Mouse (Mus musculus) liver, embryonic 14.5 days (tissue): ENCODE measurements around the gene Gm20671. TPM values are rescaled to one million over a fixed set of nuclear protein-coding genes. Genes with fewer than 3 reads are reported as not detected.
"Not testable (repeated sequence)": the region's sequence is repeated elsewhere in the genome, so short reads cannot be mapped to it uniquely, and the experiment has no call there.

Source experiments
- ATAC-seq: fragments of 200-750 bp; cut with Nextera tagmentation; 2 replicates; pipeline ENCODE4 v1.8.0; 2017; ENCODE audit warnings: moderate number of reproducible peaks, mild to moderate bottlenecking, moderate library complexity; ENCODE audit not compliant: insufficient read depth
- DNase-seq, 3 experiments: peaks; one replicate each; pipeline ENCODE4 v3.0.0-alpha.2; 2012 to 2013; ENCODE audit warnings: low read depth in 3 of 3, low spot score in 3 of 3
- H3K27ac ChIP-seq: fragments of 300-500 bp; sonication (generic); 2 replicates; pipeline ENCODE4 v1.5.1; 2014; ENCODE audit warnings: moderate library complexity, mild to moderate bottlenecking, control low read depth, inconsistent platforms
- H3K27me3 ChIP-seq: fragments of 300-500 bp; sonication (generic); 2 replicates; pipeline ENCODE4 v1.6.1; 2014; ENCODE audit warnings: mild to moderate bottlenecking, low read length, moderate library complexity; ENCODE audit not compliant: control insufficient read depth, insufficient read depth
- H3K36me3 ChIP-seq: fragments of 300-500 bp; sonication (generic); replicated peaks from 2 replicates; pipeline ENCODE4 v1.6.1; 2014; ENCODE audit warnings: low read depth; ENCODE audit not compliant: control insufficient read depth, insufficient read depth
- H3K4me1 ChIP-seq, 2 experiments: fragments of 200-500 bp in 1 of 2; fragments of 300-500 bp in 1 of 2; sonication (generic) in 1 of 2; replicated peaks; 2 replicates each; pipeline ENCODE4 v1.6.1; 2012 to 2014; ENCODE audit warnings: antibody characterized with exemption in 1 of 2, inconsistent platforms in 1 of 2, low read length in 1 of 2; ENCODE audit not compliant: control insufficient read depth in 2 of 2, insufficient read depth in 2 of 2
- H3K4me2 ChIP-seq: fragments of 300-500 bp; sonication (generic); 2 replicates; pipeline ENCODE4 v1.6.1; 2014; ENCODE audit warnings: low read depth, mild to moderate bottlenecking, control low read depth, moderate library complexity
- H3K4me3 ChIP-seq, 2 experiments: fragments of 200-500 bp in 1 of 2; fragments of 300-500 bp in 1 of 2; sonication (generic) in 1 of 2; 2 replicates each; pipeline ENCODE4 v1.5.1; 2012 to 2014; ENCODE audit warnings: low read depth in 2 of 2, low read length in 2 of 2, mild to moderate bottlenecking in 2 of 2, control low read depth in 1 of 2, inconsistent platforms in 1 of 2, moderate library complexity in 1 of 2; ENCODE audit not compliant: insufficient read depth in 1 of 2
- H3K9ac ChIP-seq: fragments of 300-500 bp; sonication (generic); replicated peaks from 2 replicates; pipeline ENCODE4 v1.6.1; 2014; ENCODE audit warnings: mild to moderate bottlenecking, control low read depth, moderate library complexity
- H3K9me3 ChIP-seq: fragments of 300-500 bp; sonication (generic); 2 replicates; pipeline ENCODE4 v1.6.1; 2016; ENCODE audit warnings: low read length, mixed read lengths; ENCODE audit not compliant: control insufficient read depth
- CTCF ChIP-seq: IDR thresholded peaks from 2 replicates; pipeline ENCODE4 v1.5.1; 2016; ENCODE audit warnings: antibody characterized with exemption, low read depth, control low read depth
- EP300 ChIP-seq: IDR thresholded peaks from 2 replicates; pipeline ENCODE4 v1.6.1; 2016; ENCODE audit warnings: antibody characterized with exemption, low read depth
- WGBS: fragments of 180-500 bp; shearing (Covaris S2); extraction: QIAGEN DNeasy Blood & Tissue Kit; methylation state at CpG from one replicate; pipeline ENCODE4 v1.1.7; 2014; ENCODE audit not compliant: insufficient replicate concordance; 5-methylcytosine and 5-hydroxymethylcytosine counted together
- polyA plus RNA-seq, 2 experiments: library from polyadenylated mRNA; depleted of rRNA in 1 of 2; stranded (reverse) in 1 of 2; unstranded in 1 of 2; fragments of >200 nt; fragmentation: Nextera tagmentation in 1 of 2; extraction: Ambion mirVana in 1 of 2; gene quantifications; 2 replicates each; pipeline versions ENCODE4 v1.2.1 to v1.2.3; 2012 to 2014

The Gm20671 gene
- polyA plus RNA-seq, 2 experiments, result 0.56 TPM; not detected in 1

GRCm38 (mm10) chr5:32836976-32837375, 10.1 kb upstream of the Gm20671 start:
- H3K9ac ChIP-seq, result no peak overlapping the region
- H3K27ac ChIP-seq, result no peak overlapping the region
- 82% methylated on average over 5 of the region's 5 CpGs for WGBS
- no peak overlapping the region for H3K4me3 ChIP-seq
- no peaks in the 10 kb centered on the region for H3K27me3 ChIP-seq
- no peak overlapping the region for H3K4me2 ChIP-seq
- no peaks in the 10 kb centered on the region for H3K9me3 ChIP-seq
- peaks cover 64% of the 10 kb centered on the region for H3K36me3 ChIP-seq
- no peaks in the 10 kb centered on the region for H3K4me1 ChIP-seq
- ATAC-seq (no peak), DNase-seq (no peak)
- TF ChIP-seq CTCF, result no peak
- TF ChIP-seq EP300, result no peak

DNA sequence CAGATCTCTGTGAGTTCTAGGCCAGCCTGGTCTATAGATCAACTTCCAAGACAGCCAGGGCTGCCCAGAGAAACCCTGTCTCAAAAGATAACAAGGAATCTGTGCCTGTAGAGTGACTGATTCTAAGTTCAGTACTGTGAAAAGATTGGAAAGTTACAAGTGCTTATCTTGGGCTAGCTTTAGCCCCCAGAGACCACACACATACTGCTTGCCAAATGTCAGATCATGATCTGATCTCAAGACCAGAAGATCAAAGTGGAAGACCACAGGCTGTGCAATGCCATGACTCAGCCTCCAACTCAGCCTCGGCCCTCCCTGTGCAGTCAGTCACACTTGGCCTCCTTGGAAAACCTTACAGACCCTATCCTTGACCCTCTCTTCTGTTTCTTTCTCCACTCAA, 7.6 kb upstream of the Gm20671 start:
- DNase-seq, result no peak
- ATAC-seq, result no peak
- H3K27ac ChIP-seq, result no peak overlapping the region
- no peak overlapping the region for H3K9ac ChIP-seq
- H3K4me2 ChIP-seq, result no peak overlapping the region
- 47% methylated on average over 1 of the region's 1 CpGs for WGBS
- no peaks in the 10 kb centered on the region for H3K4me1 ChIP-seq
- no peaks in the 10 kb centered on the region for H3K27me3 ChIP-seq
- no peak overlapping the region for H3K4me3 ChIP-seq
- H3K36me3 ChIP-seq, result peaks cover 67% of the 10 kb centered on the region
- H3K9me3 ChIP-seq, result no peaks in the 10 kb centered on the region
- TF ChIP-seq CTCF (no peak), EP300 (no peak)

DNA sequence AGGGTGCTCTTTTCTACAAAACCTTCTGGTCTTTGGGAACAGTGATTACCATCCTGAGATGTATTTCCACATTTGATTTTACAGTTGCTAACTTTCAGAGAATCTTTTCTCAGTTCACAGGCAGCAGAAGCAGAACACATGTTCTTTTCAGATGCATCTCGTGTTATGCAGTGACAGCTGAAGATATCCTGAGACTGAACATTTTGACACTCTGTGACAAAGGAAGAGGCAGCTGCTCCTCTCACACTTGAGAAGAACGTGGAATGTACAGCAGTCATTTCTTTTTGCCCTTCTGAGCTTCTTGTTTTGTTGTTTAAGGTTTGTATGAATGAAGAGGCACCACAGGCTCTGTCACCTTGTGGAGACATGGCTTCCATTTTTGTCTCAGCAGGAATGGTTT, 3.1 kb upstream of the Gm20671 start:
- Histone ChIP-seq H3K4me3 (no peak overlapping the region), H3K27ac (no peak overlapping the region), H3K36me3 (peaks cover 68% of the 10 kb centered on the region), H3K27me3 (no peaks in the 10 kb centered on the region), H3K9me3 (no peaks in the 10 kb centered on the region), H3K4me2 (no peak overlapping the region), H3K4me1 (no peaks in the 10 kb centered on the region), H3K9ac (no peak overlapping the region)
- 68% methylated on average over 2 of the region's 2 CpGs for WGBS
- ATAC-seq, result no peak
- no peak for TF ChIP-seq EP300
- no peak for TF ChIP-seq CTCF
- DNase-seq, result no peak

- H3K9ac ChIP-seq, H3K4me3 ChIP-seq, H3K9me3 ChIP-seq, H3K4me2 ChIP-seq, ATAC-seq, H3K4me1 ChIP-seq, H3K27me3 ChIP-seq, H3K27ac ChIP-seq, DNase-seq: not testable (repeated sequence)
- peaks cover 59% of the 10 kb centered on the region for H3K36me3 ChIP-seq
- 86% methylated on average over 1 of the region's 1 CpGs for WGBS
These were observed 1.9 kb upstream of the Gm20671 start for GRCm38 (mm10) chr5:32828766-32829165.

DNA sequence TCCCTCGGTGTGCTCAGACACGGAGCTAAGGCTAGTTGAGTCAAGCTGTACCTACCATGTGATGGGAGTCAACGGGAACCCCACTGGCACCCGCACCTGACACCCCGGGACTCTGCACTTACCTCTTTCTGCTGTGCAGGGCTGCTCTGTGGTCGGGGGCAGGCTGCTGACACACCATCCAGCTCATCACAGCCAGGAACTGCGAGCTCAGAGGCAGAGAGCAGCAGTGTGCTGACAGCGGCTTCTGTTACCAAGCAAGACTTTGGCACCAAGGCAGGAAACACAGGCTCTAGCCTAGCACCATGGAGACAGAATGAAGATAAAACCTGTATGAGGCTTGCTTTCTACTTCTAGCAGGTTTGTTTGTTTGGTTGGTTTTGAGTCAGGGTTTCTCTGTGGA, 6.4 kb downstream of the Gm20671 start:
- TF ChIP-seq CTCF (no peak), EP300 (no peak)
- no peak for ATAC-seq
- 87% methylated on average over 8 of the region's 8 CpGs for WGBS

DNA sequence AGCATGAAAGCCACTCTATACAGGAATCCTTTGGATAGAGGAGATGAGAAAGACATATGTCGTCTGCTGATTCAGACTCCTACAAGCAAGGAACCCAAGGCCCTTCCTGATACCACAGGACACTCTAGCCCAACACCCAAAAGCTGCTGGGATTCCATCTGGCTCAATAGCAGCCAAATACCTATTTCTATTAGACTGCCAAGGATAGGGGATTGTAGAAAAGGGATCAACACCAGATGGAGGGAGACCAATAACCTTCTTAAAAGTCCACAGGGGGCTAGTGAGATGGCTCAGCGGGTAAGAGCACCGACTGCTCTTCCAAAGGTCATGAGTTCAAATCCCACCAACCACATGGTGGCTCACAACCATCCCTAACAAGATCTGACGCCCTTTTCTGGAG, 11.5 kb downstream of the Gm20671 start:
- Histone ChIP-seq H3K36me3 (peaks cover 36% of the 10 kb centered on the region), H3K9me3 (no peaks in the 10 kb centered on the region), H3K9ac (no peak overlapping the region), H3K4me3 (no peak overlapping the region), H3K27ac (no peak overlapping the region), H3K4me1 (no peaks in the 10 kb centered on the region), H3K27me3 (no peaks in the 10 kb centered on the region), H3K4me2 (no peak overlapping the region)
- WGBS, result 83% methylated on average over 4 of the region's 4 CpGs
- ATAC-seq (no peak), DNase-seq (no peak)
- TF ChIP-seq EP300 (no peak), CTCF (no peak)

More for the DNA sequence above, 6.4 kb downstream of the Gm20671 start:
- Histone ChIP-seq H3K27ac (no peak overlapping the region), H3K9ac (no peak overlapping the region), H3K4me3 (no peak overlapping the region), H3K4me2 (no peak overlapping the region), H3K27me3 (no peaks in the 10 kb centered on the region), H3K36me3 (peaks cover 40% of the 10 kb centered on the region), H3K4me1 (no peaks in the 10 kb centered on the region), H3K9me3 (no peaks in the 10 kb centered on the region)
- DNase-seq, result no peak

DNA sequence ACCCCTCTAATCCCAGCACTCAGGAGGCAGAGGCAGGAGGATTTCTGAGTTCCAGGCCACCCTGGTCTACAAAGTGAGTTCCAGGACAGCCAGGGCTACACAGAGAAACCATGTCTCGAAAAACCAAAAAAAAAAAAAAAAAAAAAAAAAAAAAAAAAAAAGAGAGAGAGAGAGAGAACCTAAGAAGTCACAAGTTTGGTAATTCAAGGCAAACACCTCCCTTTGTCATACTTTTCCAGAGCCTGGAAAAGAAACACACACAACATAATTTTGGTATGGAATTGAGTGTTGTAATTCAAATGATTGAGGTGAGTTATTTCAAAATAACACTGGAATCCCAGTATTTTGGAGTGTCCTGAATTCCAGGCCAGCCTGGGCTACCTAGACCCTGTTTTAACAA, 40.5 kb downstream of the Gm20671 start:
- WGBS, result 55% methylated on average over 1 of the region's 1 CpGs
- not testable (repeated sequence) for H3K4me2 ChIP-seq

More for the DNA sequence above, 40.5 kb downstream of the Gm20671 start:
- not testable (repeated sequence) for H3K9ac ChIP-seq, H3K36me3 ChIP-seq, DNase-seq, ATAC-seq, H3K4me1 ChIP-seq, H3K9me3 ChIP-seq, H3K27me3 ChIP-seq, H3K4me3 ChIP-seq, H3K27ac ChIP-seq
